Mouse (Mus musculus) Patski (cell line): ENCODE results near the gene Sardh. TPM values are rescaled to one million over a fixed set of nuclear protein-coding genes. Genes with fewer than 3 reads are reported as not detected.

Experiments
- ATAC-seq: fragments of 100-300 bp; one replicate; pipeline ENCODE4 v1.8.0; 2021
- CTCF ChIA-PET: fragments of 350-600 bp; sonication (Branson Sonifier 250); formaldehyde crosslinking; loops from one replicate; lab custom pipeline; 2022; ENCODE audit warnings: inconsistent platforms; lab: Charles Lee
- POLR2A ChIA-PET: fragments of 350-600 bp; sonication (Branson Sonifier 250); formaldehyde crosslinking; loops from one replicate; lab custom pipeline; 2022; ENCODE audit warnings: antibody characterized with exemption, inconsistent platforms; lab: Charles Lee
- DNase-seq: peaks from one replicate; pipeline ENCODE4 v3.0.0-alpha.2; 2011; ENCODE audit warnings: low read depth, low spot score
- H3K27me3 ChIP-seq: fragments of 371-371 bp; one replicate; pipeline ENCODE4 v1.5.1; 2021
- CTCF ChIP-seq: fragments of 100-300 bp; IDR thresholded peaks from one replicate; pipeline ENCODE4 v1.5.1; 2021
- in situ Hi-C: fragments of 300-500 bp; cut with MboI; formaldehyde crosslinking; loops from 3 replicates; pipeline ENCODE4 v1.11.1; 2018; ENCODE audit warnings: low pct_unique_long_range_greater_than_20kb, mixed read lengths
- polyA plus RNA-seq: library from polyadenylated mRNA; unstranded; gene quantifications from one replicate; pipeline ENCODE4 v1.2.3, GENCODE M21; 2021

Sardh gene
- polyA plus RNA-seq, 1 experiment from 2014 or later: 9.4 TPM

DNA sequence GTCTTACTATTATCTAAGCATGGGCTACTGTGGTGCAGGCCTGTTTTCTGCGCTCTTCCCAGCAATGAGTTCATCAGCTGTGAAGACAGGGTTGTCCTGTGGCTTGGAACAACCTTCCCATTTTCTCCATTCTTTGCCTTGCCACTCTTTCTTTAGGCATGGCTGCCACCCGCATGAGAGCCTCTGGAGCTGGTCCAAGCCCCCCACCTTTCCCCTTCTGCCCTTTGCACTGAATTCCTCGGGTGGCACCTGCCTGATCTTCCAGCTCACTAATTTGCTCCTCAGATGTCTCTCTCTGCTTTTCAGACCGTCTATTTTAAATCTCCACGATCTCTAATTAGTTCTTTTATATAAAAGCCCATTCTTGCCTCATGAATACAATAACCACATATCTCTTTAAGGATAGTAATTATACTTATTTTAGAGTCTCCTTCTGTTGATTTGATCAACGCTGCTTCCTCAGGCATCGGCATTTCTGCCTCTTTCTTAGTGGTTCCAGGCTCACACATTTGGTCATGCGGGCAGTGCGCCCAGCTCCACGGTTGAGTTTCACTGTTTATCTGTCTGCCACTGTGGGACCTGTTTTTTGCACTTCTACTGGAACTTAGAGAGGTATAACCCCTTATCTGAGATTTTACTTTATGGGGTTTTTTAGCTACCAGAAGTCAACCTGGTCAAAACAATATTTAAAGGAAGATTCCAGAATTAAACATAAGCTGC is 93.5 kb downstream of the Sardh start:
- DNase-seq (no peak), ATAC-seq (no peak)
- H3K27me3 ChIP-seq: peaks cover 42% of the 10 kb centered on the region
- ChIA-PET POLR2A (no interaction called here), CTCF (interaction anchor here (1.1 to 1.4 kb wide), 3 partner anchors 10 to 82 kb away, joined by 3 to 5 read pairs (median 3); no protein-coding TSS in a partner anchor)
- TF ChIP-seq CTCF: no peak
- in situ Hi-C loops: no loop called here

DNA sequence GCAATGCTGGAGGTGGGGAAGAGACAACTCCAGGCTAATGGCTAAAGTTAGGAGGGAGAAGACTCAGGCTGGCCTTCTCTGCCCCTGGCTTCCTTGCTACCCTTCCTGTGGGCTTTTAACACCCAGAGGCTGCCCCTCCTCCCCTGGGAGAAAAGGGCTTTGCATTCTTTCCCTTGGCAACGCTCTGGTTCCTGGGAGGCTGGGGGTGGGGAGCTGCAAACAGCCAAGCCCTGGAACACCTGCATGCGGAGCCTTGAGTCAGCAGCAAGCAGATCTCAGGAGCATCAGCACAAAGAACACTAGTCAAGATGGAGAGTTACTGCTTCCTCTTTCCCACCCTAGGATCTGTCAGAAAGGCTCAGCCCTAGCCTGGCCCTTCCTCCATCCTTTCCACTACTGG is 98.7 kb downstream of the Sardh start:
- no peak for TF ChIP-seq CTCF
- ChIA-PET CTCF (no interaction called here), POLR2A (no interaction called here)
- ATAC-seq: no peak
- DNase-seq: no peak
- peaks cover 54% of the 10 kb centered on the region for H3K27me3 ChIP-seq
- in situ Hi-C loops: no loop called here

DNA sequence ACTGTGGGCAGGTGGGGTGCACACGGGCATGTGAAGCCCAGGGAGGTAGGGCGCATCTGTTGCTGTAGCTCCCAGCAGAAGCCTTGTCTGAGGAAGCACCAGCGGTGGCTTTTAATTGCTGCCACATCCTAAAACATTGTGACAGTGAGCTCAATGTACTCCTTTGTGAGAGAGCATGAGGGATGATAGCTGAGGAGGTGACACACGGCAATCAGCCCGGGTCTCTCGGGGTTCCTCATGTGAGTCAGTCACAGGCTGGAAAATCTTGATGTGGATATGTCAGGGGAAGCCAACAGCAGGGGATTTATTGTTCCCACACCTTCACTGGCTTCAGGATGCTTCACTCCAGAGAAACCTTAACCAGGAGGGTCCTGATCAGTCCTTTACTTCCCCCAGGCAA is 101.3 kb downstream of the Sardh start:
- in situ Hi-C loops: no loop called here
- no peak for TF ChIP-seq CTCF
- POLR2A ChIA-PET: no interaction called here
- no peak for ATAC-seq
- no peak for DNase-seq
- peaks cover 41% of the 10 kb centered on the region for H3K27me3 ChIP-seq
- CTCF ChIA-PET: no interaction called here

DNA sequence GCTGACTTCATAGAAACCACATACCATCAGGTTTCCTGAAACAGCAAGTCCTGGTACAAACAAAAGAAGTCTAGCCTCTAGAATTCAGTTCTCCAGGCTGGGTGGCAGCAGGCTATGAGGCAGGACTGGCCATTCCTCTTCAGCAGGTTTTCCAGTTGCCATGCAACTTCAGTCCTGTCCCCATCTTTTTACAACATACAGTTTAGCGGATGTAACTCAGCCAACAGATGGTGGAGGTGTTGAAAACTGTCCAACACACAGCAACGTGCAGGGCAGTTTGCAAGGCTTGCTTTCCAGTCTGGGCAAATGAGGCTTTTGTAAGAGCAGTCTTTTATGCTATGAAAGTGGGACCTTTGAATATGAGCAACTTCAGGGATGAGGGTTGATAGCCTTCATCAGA is 103.2 kb downstream of the Sardh start:
- ChIA-PET POLR2A (no interaction called here), CTCF (interaction anchor here (1.4 kb wide), 1 partner anchor 11 kb away, joined by 3 read pairs; no protein-coding TSS in a partner anchor)
- H3K27me3 ChIP-seq: peaks cover 44% of the 10 kb centered on the region
- DNase-seq (no peak), ATAC-seq (no peak)
- TF ChIP-seq CTCF: no peak
- in situ Hi-C loops: no loop called here

DNA sequence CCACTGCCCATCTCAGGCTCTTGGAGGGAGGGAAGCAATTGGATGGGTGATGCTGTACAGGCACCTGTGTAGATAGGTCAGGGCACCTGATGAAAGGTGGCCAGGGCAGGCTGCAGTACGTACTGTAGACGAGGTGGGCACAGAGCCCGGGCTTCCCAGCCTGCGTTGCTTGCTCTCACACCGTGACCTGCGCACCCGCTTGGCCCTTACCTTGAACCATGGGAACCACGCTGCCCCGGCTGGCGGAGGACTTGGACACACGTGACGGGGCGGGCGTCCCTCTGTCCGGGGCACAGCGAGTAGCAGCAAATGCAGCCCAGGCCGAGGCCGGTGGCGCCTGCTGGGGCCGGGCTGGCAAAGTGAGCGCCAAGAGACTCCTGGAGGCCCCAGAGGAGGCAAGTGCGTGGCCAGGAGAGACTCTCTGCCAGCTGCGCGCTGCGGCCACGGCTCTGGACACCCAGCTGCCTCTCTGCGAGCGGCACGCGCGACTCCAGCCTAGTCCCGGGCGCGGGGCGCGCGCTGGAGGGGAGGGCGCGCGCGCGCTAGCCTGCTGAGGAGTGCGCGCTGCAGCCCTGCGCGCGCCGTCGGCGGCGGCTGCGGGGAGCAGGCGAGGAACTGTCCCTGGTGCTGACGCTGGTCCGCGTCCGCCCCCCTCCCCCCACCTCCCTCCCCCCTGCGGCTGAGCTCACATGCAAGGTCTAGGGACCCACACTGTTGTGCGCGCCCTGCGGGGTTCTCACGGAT is 106.0 kb downstream of the Sardh start, which contains the start of gene Fam163b:
Gene Fam163b (minus strand): TSS at position 542 of the 744 bp plus-strand sequence.
- peaks cover 42% of the 10 kb centered on the region for H3K27me3 ChIP-seq
- TF ChIP-seq CTCF: no peak
- in situ Hi-C loops: no loop called here
- ChIA-PET CTCF (no interaction called here), POLR2A (no interaction called here)
- DNase-seq (no peak), ATAC-seq (no peak)

Other genes starting within 250 kb of the Sardh start
- 47.6 TPM for gene Cacfd1, start 238.4 kb downstream of the Sardh start, polyA plus RNA-seq
- gene Slc2a6, start 220.3 kb downstream of the Sardh start, polyA plus RNA-seq: 0.21 TPM
- 0.22 TPM for gene Mymk, start 176.2 kb downstream of the Sardh start, polyA plus RNA-seq
- gene Adamtsl2, start 169.0 kb downstream of the Sardh start, polyA plus RNA-seq: 0.49 TPM
- gene Fam163b, start 105.8 kb downstream of the Sardh start, polyA plus RNA-seq: not detected
- gene Dbh, start 83.1 kb downstream of the Sardh start, polyA plus RNA-seq: not detected
- gene Vav2, start 178.7 kb upstream of the Sardh start, polyA plus RNA-seq: 36.7 TPM
- gene Brd3os, start 194.0 kb upstream of the Sardh start, polyA plus RNA-seq: 19.0 TPM